Mouse (Mus musculus) hindbrain, embryonic 10.5 days (tissue): ENCODE data around the gene Cep63. TPM values are rescaled to one million over a fixed set of nuclear protein-coding genes. Genes with fewer than 3 reads are reported as not detected.

Experiments
- DNase-seq: peaks from one replicate; pipeline ENCODE4 v3.0.0-alpha.2; 2017; ENCODE audit warnings: low spot score
- H3K27ac ChIP-seq: fragments of 300-500 bp; sonication (generic); 2 replicates; pipeline ENCODE4 v1.5.1; 2016; ENCODE audit warnings: mild to moderate bottlenecking, moderate library complexity
- H3K27me3 ChIP-seq: fragments of 300-500 bp; sonication (generic); 2 replicates; pipeline ENCODE4 v1.6.1; 2016; ENCODE audit warnings: mild to moderate bottlenecking; ENCODE audit not compliant: poor library complexity, insufficient read depth, severe bottlenecking
- H3K36me3 ChIP-seq: fragments of 300-500 bp; sonication (generic); 2 replicates; pipeline ENCODE4 v1.6.1; 2016; ENCODE audit warnings: mild to moderate bottlenecking, moderate library complexity
- H3K4me1 ChIP-seq: fragments of 300-500 bp; sonication (generic); replicated peaks from 2 replicates; pipeline ENCODE4 v1.6.1; 2016; ENCODE audit warnings: mild to moderate bottlenecking
- H3K4me3 ChIP-seq: fragments of 300-500 bp; sonication (generic); 2 replicates; pipeline ENCODE4 v1.5.1; 2016; ENCODE audit warnings: mild to moderate bottlenecking, moderate library complexity
- H3K9me3 ChIP-seq: fragments of 300-500 bp; sonication (generic); 2 replicates; pipeline ENCODE4 v1.6.1; 2016; ENCODE audit warnings: mild to moderate bottlenecking, moderate library complexity
- WGBS: fragments of 180-500 bp; shearing (Covaris S2); methylation state at CpG from one replicate; pipeline ENCODE4 v1.1.7; 2016; 5-methylcytosine and 5-hydroxymethylcytosine counted together
- polyA plus RNA-seq: library from polyadenylated mRNA; unstranded; fragments of >200 nt; fragmentation: Nextera tagmentation; extraction: Ambion mirVana; gene quantifications from 2 replicates; pipeline ENCODE4 v1.2.1, GENCODE M21; 2016

Cep63 gene
- polyA plus RNA-seq, 1 experiment from 2014 or later: 45.2 TPM

- 2% methylated on average over 27 of the region's 27 CpGs for WGBS
- Histone ChIP-seq H3K27me3 (no peaks in the 10 kb centered on the region), H3K4me1 (peaks cover 18% of the 10 kb centered on the region), H3K9me3 (no peaks in the 10 kb centered on the region), H3K36me3 (peaks cover 5% of the 10 kb centered on the region; the same call in 1 of the 2 replicates), H3K4me3 (peak overlapping the region; percentile 93), H3K27ac (peak overlapping the region; percentile 100)
- no peak for DNase-seq
Observed at GRCm38 (mm10) chr9:102625401-102625982, 842 bp downstream of the Cep63 start.

GRCm38 (mm10) chr9:102623581-102623980 lies 2.8 kb downstream of the Cep63 start:
- Histone ChIP-seq H3K36me3 (peaks cover 10% of the 10 kb centered on the region), H3K4me1 (peaks cover 18% of the 10 kb centered on the region), H3K27me3 (no peaks in the 10 kb centered on the region), H3K4me3 (no peak overlapping the region), H3K27ac (no peak overlapping the region), H3K9me3 (no peaks in the 10 kb centered on the region)
- 90% methylated on average over 7 of the region's 7 CpGs for WGBS
- DNase-seq: no peak

GRCm38 (mm10) chr9:102622876-102623275 lies 3.5 kb downstream of the Cep63 start:
- Histone ChIP-seq H3K4me3 (no peak overlapping the region), H3K9me3 (no peaks in the 10 kb centered on the region), H3K4me1 (peaks cover 16% of the 10 kb centered on the region), H3K27ac (no peak overlapping the region), H3K27me3 (no peaks in the 10 kb centered on the region), H3K36me3 (peaks cover 17% of the 10 kb centered on the region)
- 86% methylated on average over 6 of the region's 6 CpGs for WGBS
- DNase-seq: no peak

- Histone ChIP-seq H3K36me3 (peaks cover 19% of the 10 kb centered on the region), H3K9me3 (no peaks in the 10 kb centered on the region), H3K4me3 (no peak overlapping the region), H3K4me1 (peaks cover 11% of the 10 kb centered on the region), H3K27me3 (no peaks in the 10 kb centered on the region), H3K27ac (no peak overlapping the region)
- 35% methylated on average over 5 of the region's 5 CpGs for WGBS
- no peak for DNase-seq
Observed at GRCm38 (mm10) chr9:102622192-102622857, 4.0 kb downstream of the Cep63 start.

GRCm38 (mm10) chr9:102621385-102621784 lies 4.9 kb downstream of the Cep63 start:
- 75% methylated on average over 5 of the region's 5 CpGs for whole genome bisulfite sequencing
- Histone ChIP-seq H3K4me1 (peaks cover 5% of the 10 kb centered on the region), H3K27ac (no peak overlapping the region), H3K9me3 (no peaks in the 10 kb centered on the region), H3K4me3 (no peak overlapping the region), H3K36me3 (peaks cover 22% of the 10 kb centered on the region), H3K27me3 (no peaks in the 10 kb centered on the region)
- DNase-seq: no peak

GRCm38 (mm10) chr9:102616267-102616666 lies 10.1 kb downstream of the Cep63 start:
- WGBS: 87% methylated on average over 9 of the region's 9 CpGs
- Histone ChIP-seq H3K27ac (no peak overlapping the region), H3K9me3 (no peaks in the 10 kb centered on the region), H3K36me3 (peaks cover 71% of the 10 kb centered on the region), H3K4me1 (no peaks in the 10 kb centered on the region), H3K4me3 (no peak overlapping the region), H3K27me3 (no peaks in the 10 kb centered on the region)
- DNase-seq: no peak

- Histone ChIP-seq H3K27me3 (no peaks in the 10 kb centered on the region), H3K9me3 (no peaks in the 10 kb centered on the region), H3K4me1 (no peaks in the 10 kb centered on the region), H3K27ac (no peak overlapping the region), H3K4me3 (no peak overlapping the region), H3K36me3 (peaks cover 83% of the 10 kb centered on the region)
- DNase-seq: no peak
- 90% methylated on average over 3 of the region's 3 CpGs for WGBS
Observed at GRCm38 (mm10) chr9:102615071-102615470, 11.3 kb downstream of the Cep63 start.

GRCm38 (mm10) chr9:102609221-102609620 lies 17.1 kb downstream of the Cep63 start:
- Histone ChIP-seq H3K27me3 (no peaks in the 10 kb centered on the region), H3K27ac (no peak overlapping the region), H3K4me1 (no peaks in the 10 kb centered on the region), H3K9me3 (no peaks in the 10 kb centered on the region), H3K4me3 (no peak overlapping the region), H3K36me3 (peaks cover 64% of the 10 kb centered on the region)
- no peak for DNase-seq
- 92% methylated on average over 3 of the region's 3 CpGs for WGBS

GRCm38 (mm10) chr9:102607471-102607870 lies 18.9 kb downstream of the Cep63 start:
- no peaks in the 10 kb centered on the region for H3K4me1 ChIP-seq
- peaks cover 52% of the 10 kb centered on the region for H3K36me3 ChIP-seq
- no peak overlapping the region for H3K4me3 ChIP-seq
- no peak for DNase-seq
- no peak overlapping the region for H3K27ac ChIP-seq
- no peaks in the 10 kb centered on the region for H3K9me3 ChIP-seq
- no peaks in the 10 kb centered on the region for H3K27me3 ChIP-seq
- 64% methylated on average over 5 of the region's 5 CpGs for WGBS

- Histone ChIP-seq H3K36me3 (peaks cover 50% of the 10 kb centered on the region), H3K27ac (no peak overlapping the region), H3K9me3 (no peaks in the 10 kb centered on the region), H3K27me3 (no peaks in the 10 kb centered on the region), H3K4me3 (no peak overlapping the region), H3K4me1 (no peaks in the 10 kb centered on the region)
- WGBS: 88% methylated on average over 6 of the region's 6 CpGs
- no peak for DNase-seq
Observed at GRCm38 (mm10) chr9:102605162-102605561, 21.2 kb downstream of the Cep63 start.

- no peaks in the 10 kb centered on the region for H3K4me1 ChIP-seq
- WGBS: 88% methylated on average over 2 of the region's 2 CpGs
- no peak for DNase-seq
- peaks cover 47% of the 10 kb centered on the region for H3K36me3 ChIP-seq
- H3K27ac ChIP-seq: no peak overlapping the region
- H3K27me3 ChIP-seq: no peaks in the 10 kb centered on the region
- no peak overlapping the region for H3K4me3 ChIP-seq
- H3K9me3 ChIP-seq: no peaks in the 10 kb centered on the region
Observed at GRCm38 (mm10) chr9:102601666-102602065, 24.7 kb downstream of the Cep63 start.

GRCm38 (mm10) chr9:102601187-102601586 lies 25.1 kb downstream of the Cep63 start:
- Histone ChIP-seq H3K36me3 (peaks cover 49% of the 10 kb centered on the region), H3K4me3 (no peak overlapping the region), H3K4me1 (no peaks in the 10 kb centered on the region), H3K9me3 (no peaks in the 10 kb centered on the region), H3K27me3 (no peaks in the 10 kb centered on the region), H3K27ac (no peak overlapping the region)
- WGBS: 90% methylated on average over 2 of the region's 2 CpGs
- DNase-seq: no peak

- Histone ChIP-seq H3K36me3 (peaks cover 67% of the 10 kb centered on the region), H3K9me3 (no peaks in the 10 kb centered on the region), H3K27ac (no peak overlapping the region), H3K27me3 (no peaks in the 10 kb centered on the region), H3K4me1 (peaks cover 17% of the 10 kb centered on the region), H3K4me3 (no peak overlapping the region)
- 80% methylated on average over 8 of the region's 8 CpGs for WGBS
- no peak for DNase-seq
Observed at GRCm38 (mm10) chr9:102595662-102596436, 30.5 kb downstream of the Cep63 start.
